Mouse (Mus musculus): ENCODE results near the gene Parva. TPM values are rescaled to one million over a fixed set of nuclear protein-coding genes. Genes with fewer than 3 reads are reported as not detected.

Gene Parva
- polyA plus RNA-seq, 1 experiment, result 78.5 TPM

- no peak for DNase-seq (ENCODE audit: low read depth)
Measured at GRCm38 (mm10) chr7:112602966-112603365, 175.7 kb downstream of the Parva start.

GRCm38 (mm10) chr7:112603496-112604170 is 176.3 kb downstream of the Parva start:
- DNase-seq (ENCODE audit: low read depth), result no peak

- DNase-seq (ENCODE audit: low read depth), result no peak
Measured at GRCm38 (mm10) chr7:112604209-112604608, 176.9 kb downstream of the Parva start.

GRCm38 (mm10) chr7:112614046-112614790 is 186.9 kb downstream of the Parva start:
- no peak for DNase-seq (ENCODE audit: low read depth)

- DNase-seq (ENCODE audit: low read depth), result no peak
Measured at GRCm38 (mm10) chr7:112614791-112615668, 187.7 kb downstream of the Parva start.

GRCm38 (mm10) chr7:112620322-112621179 is 193.2 kb downstream of the Parva start:
- DNase-seq (ENCODE audit: low read depth), result no peak

GRCm38 (mm10) chr7:112627481-112627880 is 200.2 kb downstream of the Parva start:
- no peak for DNase-seq (ENCODE audit: low read depth)

- no peak for DNase-seq (ENCODE audit: low read depth)
Measured at GRCm38 (mm10) chr7:112634505-112635213, 207.4 kb downstream of the Parva start.

GRCm38 (mm10) chr7:112635936-112636335 is 208.6 kb downstream of the Parva start:
- no peak for DNase-seq (ENCODE audit: low read depth)

Other genes with a start within 250 kb of the Parva start
- gene Mical2, start 201.6 kb upstream of the Parva start, polyA plus RNA-seq (2012; rRNA removed), result 15.0 and 15.5 TPM in 2 replicates

All from gonadal fat pad, adult 2 months (tissue).